Mouse (Mus musculus): ENCODE measurements around the gene Nmur1.

- TF ChIP-seq EP300 (IDR thresholded peaks at IDR 0.05; ENCODE audit: low read depth) (no peak), CTCF (IDR thresholded peaks at IDR 0.05; ENCODE audit: low read depth) (no peak)
These were observed at the start of gene Nmur1, which contains the start of gene Tex44 for GRCm38 (mm10) chr1:86426128-86426527.
